Mouse (Mus musculus): ENCODE measurements around the gene Ypel2.

GRCm38 (mm10) chr11:87043052-87043451 is 49.5 kb upstream of the Ypel2 start:
- no peak for TF ChIP-seq GATA1 (IDR thresholded peaks at IDR 0.05; ENCODE audit: borderline replicate concordance, low read length)
- no peak for TF ChIP-seq CTCF (IDR thresholded peaks at IDR 0.05; ENCODE audit: low read depth, low read length)
- no peak for TF ChIP-seq TAL1 (conservative IDR thresholded peaks at IDR 0.05; ENCODE audit: low read depth, low read length)

Data from G1E (cell line).